Mouse (Mus musculus) monocyte, adult 2 months (primary cell): ENCODE results near the gene Pxn.
A peak's percentile ranks its signal among the peaks of the same experiment; 100 is the strongest.
"Not testable (repeated sequence)": the region's sequence is repeated elsewhere in the genome, so short reads cannot be mapped to it uniquely, and the experiment has no call there.

Source experiments
- DNase-seq, 2 experiments: peaks; one replicate each; pipeline ENCODE4 v3.0.0; 2022; ENCODE audit warnings: low spot score in 2 of 2, low read depth in 1 of 2

The Pxn gene

DNA sequence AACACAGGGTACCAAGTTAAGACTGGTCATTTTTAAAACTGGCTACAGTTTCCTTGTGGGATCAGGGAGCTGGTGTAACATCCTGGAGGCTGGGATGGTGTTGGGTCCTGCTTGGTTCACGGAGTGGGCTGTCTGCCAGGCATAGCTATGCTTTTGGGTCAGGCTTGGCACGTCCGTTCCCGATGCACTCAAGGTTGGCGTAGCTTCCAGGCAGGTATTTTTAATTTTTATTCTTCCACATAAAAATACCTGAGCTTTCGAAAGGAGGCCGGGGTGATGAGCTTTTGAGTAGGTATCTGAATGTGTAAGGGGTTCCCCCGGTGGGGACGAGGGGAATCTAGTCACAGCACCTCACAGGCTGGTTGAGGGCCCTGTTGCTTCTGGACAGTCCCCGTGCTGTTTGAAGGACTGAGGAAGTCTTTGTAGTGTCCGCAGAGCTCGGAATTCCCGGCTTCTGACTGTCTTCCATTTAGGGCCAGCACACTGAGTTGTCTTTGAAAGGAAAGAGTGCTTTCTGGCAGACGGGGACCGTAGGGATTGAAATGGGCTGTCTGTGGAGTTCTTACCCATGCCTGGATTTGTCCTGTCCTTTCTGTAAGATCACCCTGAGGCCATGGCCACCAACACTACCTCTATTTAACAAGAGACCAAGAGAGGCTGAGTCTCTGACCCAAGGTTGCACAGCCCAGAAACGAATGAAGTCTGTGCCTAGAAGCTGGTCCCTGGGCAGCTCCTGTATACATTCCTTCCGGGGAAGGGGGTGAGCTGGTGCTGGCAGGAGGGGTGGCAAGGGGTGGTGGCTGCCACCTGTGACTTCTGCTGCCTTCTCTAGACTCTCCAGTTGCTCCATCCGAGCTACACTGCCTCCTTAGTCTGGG, 1.7 kb downstream of the Pxn start:
- no peak for DNase-seq

DNA sequence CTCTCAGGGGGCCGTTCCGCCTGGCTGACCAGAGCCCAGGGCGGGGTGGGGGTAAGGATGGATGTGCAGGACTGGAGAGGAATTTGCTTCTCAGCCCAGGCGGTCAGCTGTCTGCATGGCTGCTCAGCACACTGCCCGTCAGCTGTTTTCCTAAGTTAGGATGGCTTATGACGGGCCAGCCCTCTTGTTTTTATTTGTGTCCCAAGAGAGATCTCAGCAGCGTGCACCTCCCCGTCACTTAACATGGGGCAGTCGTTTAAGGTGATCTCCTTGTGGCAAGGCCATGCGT, 2.3 kb downstream of the Pxn start:
- DNase-seq: no peak

DNA sequence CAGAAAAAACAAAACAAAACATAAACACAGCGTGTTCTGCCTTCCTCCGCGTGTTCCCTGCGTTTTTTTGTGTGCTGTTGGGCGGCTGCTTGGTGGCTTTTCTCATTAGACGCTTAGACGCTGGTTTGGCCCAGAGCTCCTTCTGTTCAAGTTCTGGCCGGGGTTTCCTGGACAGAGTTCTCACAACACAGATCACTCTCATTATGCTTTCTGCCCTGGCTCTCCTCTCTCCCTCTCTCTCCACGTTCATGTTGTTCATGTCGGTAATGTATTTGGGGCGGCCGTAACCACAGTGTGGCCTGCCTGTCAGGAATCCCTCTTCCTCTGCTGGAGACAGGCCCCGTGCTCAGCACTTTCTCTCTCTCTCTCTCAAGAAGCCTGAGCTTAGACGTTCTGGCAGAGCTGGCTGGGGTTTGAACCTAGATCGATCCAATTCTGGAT, 2.9 kb downstream of the Pxn start:
- DNase-seq: no peak

DNA sequence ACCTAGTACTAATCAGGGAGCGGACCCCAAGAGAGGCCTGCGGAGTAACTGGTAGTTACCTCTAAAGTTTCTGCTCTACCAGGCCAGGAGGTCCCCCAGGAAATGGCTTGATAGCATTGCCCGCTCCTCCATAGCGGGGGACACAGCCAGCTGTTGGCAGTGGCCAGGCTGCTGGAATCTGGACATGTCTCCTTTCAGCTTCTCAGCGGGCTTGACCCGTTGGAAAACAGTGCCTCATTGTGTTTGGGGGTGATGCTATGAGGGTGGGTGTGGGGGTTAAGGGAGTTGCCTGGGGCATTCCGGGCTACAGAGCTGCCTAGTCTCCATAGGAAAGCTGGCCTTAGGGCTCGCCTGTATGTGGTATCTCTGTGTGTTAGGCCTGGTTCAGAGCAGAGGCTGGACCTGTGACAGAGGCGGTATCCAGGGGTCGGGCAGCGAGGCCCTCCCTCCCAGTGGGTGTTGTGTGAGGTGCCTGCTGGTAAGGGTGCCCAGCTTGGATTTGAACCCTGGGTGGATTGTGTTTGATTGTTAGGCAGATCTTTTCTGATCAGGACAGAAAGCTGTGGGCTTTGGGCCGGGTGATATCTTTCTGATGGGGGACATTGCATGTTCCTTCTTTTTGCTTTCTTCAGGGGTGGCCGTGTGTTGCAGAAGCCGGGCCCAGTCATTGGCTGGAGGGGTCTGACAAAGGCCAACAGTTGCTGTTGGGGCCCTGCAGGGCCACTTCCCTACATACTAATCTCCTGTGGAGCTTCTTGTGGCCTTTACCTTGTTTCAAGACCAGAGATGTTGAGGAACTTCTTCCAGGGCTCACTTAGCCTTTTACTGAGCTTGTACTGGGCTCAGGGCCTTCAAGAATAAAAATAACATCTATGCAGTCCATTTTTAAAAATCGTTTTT, 3.6 kb downstream of the Pxn start:
- DNase-seq: no peak

DNA sequence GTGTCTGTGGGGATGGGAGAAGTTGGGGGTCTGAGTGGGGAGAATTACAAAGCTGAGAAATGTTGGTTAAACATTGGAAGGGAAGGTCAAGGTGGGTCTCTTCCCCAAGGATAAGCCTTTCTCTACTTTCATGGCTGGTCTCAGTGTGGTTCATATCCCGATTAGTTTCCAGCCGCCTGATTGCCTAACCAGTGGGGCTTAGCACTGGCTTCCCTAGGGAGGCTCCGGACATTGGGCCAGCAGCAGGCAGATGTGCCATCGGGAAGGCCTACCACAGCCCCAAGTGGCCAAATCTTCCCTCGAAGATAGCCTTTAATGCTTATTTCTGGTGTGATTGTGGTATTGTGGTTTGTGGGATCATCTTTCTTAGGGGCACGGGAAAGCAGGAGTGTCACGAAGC, 5.9 kb downstream of the Pxn start:
- no peak for DNase-seq

DNA sequence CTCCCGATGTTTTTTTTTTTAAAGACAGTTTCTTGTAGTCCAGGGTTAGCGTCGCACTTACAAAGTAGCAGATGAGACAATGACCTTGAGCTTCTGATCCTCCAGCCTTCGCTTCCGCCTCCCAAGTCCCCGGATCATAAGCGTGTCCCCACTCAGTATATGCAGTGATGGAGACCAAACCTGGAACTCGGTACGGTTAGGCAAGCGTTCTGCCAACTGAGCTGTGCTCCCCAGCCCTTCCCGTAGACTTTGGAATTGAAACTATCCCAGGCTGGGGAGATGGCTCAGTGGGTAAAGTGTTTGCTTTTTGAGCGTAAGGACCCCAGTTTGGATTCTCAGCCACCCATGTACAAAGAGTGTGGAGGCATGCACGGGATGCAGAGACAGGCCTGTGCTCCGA, 6.8 kb downstream of the Pxn start:
- DNase-seq: no peak

DNA sequence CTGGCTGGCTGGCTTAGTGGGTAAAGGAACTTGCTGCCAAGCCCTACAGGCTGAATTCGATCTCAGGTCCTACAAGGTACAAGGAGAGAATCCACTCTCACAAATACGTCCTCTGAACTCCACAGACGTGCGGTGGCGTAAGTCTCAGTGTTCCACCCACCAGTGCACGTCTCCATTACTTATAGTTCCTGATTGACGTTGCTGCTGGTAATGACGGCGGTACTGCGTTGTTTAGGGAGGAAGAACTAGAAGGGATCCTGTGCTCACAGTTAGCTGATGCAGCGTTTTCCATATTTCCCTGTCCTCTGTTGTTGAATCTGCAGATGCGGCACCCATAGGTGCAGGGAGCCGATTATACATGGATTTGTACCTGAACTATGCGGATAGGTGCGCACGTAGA, 7.2 kb downstream of the Pxn start:
- no peak for DNase-seq

DNA sequence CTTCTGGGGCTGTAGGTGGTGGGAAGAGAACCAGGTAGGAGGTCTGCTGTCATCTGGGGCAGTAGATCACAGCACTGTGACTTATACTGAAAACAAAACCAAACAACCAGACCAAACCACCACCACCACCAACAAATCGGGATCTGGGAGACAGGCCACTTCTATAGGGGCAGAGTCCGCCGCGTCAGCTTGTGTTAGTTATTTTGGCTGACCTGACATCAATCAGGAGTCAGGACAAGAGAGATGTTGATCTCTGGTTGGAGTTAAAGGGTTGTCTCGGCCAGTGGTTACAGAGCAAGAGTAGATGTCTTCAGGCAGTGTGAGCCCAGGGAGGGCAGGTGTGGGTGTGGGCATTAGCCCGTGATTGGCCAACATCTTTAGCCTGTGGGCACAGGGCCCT, 7.9 kb downstream of the Pxn start:
- DNase-seq: no peak

DNA sequence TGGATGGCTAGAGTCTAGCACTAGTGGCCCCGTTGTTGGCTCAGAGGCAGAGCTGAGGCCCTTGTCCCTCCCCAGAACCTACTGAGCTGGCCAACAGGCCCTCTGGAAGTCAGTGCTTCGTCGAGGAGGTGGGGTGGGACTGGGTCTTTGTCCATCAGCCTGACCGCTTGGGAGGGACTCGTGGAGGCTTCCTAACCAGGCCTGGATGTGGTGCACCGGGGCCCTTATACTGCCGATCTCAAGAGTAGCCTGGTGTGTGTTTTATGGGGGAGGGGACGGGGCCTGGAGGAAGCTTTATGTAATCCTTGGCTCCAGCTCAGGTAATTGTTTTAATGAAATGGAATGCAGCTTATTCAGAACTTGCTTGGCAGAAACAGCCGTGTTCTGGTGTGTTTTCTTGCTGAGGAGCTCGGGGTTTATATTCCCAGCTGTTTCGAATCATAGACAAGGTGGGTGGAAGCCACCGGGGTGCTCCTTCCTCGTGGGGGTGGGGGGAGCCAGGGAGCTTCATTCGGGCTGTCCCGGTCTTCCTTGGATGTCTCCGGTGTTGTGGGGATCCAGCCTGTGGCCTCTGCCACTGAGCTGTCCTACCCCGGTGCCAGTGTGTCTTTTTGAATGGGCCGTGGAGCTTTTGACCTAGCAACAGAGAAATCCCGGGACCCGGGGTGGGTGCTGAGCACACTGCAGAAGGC, 8.6 kb downstream of the Pxn start:
- no peak for DNase-seq

DNA sequence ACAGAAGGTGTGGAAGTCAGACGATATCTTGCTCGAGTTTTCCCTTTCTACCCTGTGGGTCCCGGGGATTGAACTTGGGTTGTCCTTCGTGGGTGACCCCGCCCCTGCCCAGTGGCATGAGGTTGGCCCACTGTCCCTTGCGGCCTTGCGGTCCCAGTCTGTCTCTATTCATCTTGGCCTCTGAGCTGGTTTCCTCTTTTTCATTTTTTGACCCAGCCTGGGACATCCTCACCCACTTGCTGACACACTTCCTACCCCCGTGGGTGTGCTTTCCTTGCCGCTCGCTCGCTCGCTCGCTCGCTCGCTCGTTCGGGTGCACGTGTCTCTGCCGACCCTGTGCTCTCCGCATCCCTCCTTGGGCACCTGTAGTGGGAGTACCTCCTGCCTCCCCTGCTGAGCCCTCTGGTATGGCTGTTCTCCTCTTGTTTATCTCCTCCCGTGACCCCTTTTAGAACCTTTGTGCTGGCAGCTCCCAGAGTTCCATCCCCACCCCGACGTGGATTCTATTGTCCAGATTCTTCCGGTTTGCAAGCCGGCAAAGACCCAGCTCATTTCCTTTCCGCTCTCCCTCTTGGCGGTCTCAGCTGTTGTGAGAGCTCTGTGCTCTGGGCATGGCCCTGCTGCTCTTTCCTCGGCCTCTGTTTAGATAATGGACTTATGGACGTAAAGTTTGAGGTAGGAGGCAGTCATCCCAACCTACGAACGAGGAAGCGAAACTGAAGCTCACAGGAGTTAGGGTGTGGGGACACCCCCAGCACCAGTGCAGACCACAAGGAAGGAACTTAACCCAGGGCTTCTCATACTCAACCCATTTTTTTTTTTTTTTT, 9.8 kb downstream of the Pxn start:
- DNase-seq: peak; percentile 77 to 79

DNA sequence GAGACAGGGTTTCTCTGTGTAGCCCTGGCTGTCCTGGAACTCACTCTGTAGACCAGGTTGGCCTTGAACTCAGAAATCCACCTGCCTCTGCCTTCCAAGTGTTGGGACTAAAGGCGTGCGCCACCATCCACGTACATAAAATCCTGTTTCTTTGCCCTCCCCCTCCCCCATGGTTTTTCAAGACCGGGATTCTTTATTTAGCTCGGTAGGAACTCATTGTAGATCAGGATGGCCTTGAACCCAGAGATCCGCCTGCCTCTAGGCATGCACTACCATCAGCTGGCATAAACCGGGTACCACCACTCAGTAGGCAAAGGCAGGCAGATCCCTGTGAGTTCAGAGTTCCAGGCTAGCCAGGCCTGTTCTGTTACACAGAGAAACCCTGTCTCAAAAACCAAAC, 10.4 kb downstream of the Pxn start:
- DNase-seq: no peak

DNA sequence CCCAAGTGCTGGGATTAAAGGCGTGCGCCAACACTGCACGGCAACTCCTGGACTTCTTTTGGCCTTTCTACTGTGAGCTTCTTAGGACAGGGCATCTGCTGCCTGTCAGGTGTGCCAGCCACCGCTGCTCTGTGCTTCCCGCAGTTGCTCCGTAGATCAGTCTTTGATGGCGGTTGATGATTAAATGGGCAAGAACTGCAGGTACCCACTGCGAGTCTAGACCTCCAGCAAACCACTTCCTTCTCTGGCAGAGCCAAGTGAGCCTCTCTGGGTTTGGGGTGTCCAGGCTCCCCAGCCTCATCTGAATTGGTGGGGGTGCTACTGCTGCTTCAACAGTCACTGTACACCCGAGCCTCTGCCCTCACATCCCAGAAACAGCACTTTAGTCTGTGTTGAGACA, 11.0 kb downstream of the Pxn start:
- no peak for DNase-seq

DNA sequence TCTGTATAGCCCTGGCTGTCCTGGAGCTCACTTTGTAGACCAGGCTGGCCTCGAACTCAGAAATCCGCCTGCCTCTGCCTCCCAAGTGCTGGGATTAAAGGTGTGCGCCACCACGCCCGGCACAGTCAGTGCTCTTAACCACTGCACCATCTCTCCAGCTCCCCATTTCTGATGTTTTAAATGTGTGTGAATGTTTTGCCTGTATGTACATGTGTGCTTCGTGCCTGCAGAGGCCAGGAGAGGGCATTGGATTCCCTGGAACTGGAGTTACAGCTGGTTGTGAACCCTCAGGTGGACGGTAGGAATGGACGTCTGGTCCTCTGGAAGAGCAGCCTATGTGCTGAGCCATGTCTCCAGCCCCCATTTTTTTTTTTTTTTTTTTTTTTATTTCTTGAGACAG, 11.7 kb downstream of the Pxn start:
- DNase-seq: not testable (repeated sequence)

DNA sequence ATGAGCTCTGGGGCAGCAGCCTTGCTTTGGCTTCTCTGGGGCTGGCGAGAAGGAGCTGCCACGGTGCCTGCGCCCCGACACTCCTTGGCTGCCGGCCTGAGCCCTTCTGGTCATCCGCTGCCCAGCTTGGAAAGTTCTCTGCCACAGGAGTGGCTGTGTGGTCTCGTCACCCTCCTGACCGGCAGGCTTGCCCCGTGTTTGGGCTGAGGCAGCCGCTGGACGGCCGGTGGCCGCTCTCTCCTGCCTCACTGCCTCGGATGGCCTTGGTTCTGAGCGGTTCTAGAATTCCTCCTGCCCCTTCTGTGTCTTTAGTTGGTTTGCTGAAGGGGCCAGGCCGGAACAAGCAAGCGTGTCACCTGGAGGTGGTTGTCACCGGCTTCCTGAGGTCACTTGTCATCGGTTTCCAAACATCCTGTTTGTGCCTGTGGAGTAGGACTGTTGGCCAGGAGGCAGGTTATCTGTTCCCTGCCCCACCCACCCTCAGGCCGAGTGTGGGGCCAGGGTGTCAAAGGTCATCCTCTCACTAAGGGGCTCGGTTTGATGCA, 13.9 kb downstream of the Pxn start:
- DNase-seq: no peak

DNA sequence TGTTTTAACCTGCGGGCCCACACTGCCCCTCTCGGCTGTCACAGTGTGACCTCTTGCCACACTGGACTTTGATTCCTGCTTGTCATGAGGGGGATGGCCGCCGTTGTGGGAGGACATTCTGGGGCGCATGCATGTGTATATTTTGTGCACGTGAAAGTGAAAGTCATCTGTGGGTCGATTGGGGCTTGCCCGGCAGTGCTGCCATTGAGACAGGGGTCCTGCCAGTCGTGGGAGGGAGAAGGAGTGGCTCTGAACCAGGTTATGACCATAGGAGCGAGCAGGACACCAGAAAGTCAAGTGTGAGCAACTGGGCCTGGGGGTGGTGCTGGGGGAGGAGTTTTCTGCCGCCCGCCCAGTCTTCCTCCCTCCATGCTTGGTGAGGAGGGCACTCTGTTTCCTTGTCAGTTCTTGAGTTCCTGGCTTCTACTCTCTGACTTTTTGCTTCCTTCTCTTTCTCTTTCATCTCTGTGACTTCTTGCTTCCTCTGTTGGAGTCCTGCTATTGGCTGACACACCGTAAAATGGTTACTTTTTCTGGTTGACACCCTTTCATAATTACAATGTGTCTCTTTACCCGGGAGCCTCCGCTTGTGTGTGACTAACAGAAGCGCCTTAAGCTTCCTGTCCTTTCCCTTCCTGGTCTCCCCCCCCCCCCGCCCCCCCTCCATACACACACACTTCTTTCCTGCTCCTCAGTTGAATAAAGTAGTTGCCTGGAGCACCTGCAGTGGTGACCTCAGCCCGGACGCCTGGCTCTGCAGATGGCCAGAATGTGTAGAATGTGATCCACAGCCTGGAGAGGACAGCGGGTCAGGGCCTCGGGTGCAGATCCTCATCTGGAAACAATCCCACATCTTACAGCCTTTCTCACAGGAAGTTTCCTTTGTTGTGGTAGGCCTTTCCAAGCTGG, 15.3 kb downstream of the Pxn start:
- DNase-seq: no peak

DNA sequence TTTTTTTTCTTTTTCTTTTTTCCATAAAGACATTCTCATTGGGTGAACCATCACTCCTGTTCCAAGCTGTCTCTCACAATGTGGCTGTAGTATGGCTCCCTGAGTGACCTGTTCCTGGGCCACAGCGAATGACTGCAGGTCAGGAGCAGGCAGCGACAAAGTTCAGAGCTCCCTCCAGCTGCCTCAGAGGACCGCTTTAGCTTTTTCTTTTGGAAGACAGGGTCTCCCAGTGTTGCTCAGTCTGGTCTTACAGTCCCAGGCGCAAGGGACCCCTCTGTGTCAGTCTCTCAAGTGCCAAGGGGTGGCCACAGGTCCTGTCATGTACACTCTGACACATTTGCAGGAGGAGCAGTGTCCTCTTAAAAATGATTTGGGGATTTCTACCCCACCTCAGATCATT, 16.1 kb downstream of the Pxn start:
- no peak for DNase-seq

DNA sequence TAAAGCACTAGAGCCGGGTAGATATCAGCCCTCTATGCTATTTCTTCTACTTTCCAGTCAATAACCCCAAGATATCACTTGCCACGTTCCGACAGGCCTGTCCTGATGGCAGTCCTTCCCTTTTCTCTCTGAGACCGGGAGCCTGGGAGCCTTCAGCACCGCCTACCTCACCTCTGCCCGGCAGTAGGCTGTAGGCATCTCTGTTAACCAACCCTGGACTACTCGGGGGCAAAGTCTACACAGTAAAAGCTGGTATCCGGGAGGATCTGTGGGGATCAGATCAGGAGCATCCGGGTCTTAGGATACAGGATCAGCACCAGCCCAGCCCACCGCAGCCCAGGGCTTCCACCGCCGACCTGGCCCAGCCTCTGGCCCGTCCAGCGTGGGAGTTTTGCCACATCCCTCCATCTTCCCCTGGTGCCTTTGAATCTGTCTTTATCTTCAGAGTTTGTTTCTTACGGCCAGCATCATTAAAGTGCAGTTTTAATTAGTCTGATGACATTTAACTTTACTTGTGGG, 16.6 kb downstream of the Pxn start:
- no peak for DNase-seq

DNA sequence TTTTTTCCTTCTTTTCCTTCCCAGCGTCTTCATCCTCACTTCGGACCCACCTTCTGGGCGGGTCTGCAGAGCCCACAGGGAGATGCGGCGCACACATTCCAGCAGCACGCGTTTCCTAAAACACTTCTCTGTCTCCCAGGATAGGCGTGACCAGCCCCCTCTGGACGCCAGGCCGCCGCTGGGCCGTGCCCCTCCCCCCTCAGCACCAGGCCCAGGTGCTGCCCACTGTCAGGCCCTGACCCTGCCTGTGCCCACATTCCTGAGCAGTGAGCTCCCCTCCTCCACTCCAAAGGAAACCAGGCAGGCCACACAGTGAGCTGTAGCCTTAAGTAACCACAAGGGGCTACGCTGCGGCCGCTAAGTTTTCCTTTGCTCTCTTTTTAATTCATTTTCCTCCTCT, 17.5 kb downstream of the Pxn start:
- DNase-seq: no peak

DNA sequence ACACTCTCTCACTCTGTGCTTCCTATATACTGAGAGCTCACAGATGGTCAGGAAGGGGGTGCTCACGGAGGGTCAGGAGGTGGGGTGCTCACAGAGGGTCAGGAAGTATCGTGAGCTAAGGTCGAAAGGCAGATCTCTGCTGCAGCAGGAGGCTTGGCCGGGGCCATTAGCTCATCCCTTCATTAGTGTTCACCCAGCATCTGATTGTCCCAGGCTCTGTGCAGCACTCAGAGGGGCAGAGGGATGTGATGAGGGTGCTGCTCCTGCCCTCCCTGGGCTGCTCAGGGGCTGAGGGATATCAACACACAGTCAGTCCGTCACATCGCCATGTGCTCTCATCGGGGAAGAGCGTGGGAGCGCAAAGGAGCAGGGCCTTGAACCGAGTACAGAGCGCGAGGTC, 18.0 kb downstream of the Pxn start:
- no peak for DNase-seq
